Mouse (Mus musculus) CH12.LX (cell line): ENCODE data around the gene Myo5a.

ENCODE experiments used
- CTCF ChIP-seq, 2 experiments: IDR thresholded peaks in 1 of 2; conservative IDR thresholded peaks in 1 of 2; 2 replicates each; pipeline ENCODE4 v1.5.1; 2011 to 2012; ENCODE audit warnings: low read depth in 2 of 2, low read length in 2 of 2, improper control_type of control experiment in 1 of 2, inconsistent platforms in 1 of 2, mild to moderate bottlenecking in 1 of 2, moderate library complexity in 1 of 2
- E2F4 ChIP-seq: IDR thresholded peaks from 2 replicates; pipeline ENCODE4 v1.6.1; 2011; ENCODE audit warnings: low read depth, low read length, improper control_type of control experiment; ENCODE audit not compliant: insufficient replicate concordance
- EP300 ChIP-seq: IDR thresholded peaks from 2 replicates; pipeline ENCODE4 v1.6.1; 2011; ENCODE audit warnings: low read length, improper control_type of control experiment
- MEF2A ChIP-seq: IDR thresholded peaks from 2 replicates; pipeline ENCODE4 v1.6.1; 2014; ENCODE audit warnings: low read depth, mild to moderate bottlenecking, inconsistent platforms, low read length, improper control_type of control experiment, borderline replicate concordance

DNA sequence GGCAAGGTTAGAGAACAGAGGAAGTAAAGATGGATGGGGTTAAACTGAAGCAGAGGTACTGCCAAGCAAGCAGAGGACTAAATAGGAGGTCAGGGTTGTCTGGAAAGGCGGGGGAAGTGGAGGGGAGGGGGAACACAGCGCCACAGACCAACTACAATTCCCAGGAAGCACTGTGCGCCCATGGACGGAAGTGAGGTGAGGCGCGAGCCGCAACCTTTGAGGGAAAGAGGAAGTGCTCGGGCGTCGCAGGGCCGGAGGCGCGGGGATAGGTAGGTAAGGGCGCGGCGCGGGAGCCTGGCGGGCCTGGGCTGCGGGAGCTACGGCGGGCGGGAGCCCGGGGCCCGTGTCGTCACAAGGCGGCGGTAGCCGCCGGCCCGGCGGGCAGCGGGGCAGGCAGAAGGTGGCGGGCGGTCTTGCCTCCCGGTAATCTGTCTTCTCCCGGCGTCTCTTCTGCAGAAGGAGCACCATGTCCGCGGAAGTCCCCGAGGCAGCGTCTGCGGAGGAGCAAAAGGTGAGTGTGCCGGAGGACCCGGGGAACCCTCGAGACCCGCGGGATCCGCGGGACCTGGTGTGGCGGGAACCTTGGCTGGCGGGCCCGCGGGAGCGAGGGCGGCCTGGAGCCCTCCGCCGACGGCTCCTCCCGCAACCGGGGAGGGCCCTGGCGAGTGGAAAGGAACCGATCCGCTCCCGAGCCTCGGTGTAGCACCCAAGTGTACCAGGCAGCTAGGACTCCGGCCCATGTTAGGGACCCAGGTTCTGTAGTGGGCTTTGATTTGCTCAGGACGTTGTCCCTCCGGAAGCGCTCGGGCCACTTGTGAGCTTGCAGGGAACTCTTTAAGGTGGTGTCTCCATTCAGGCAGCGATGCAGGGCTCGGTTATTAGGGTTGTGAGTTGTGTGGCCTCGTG, 33.1 kb upstream of the Myo5a start, which contains the start of gene Arpp19:
- TF ChIP-seq CTCF (conservative IDR thresholded peaks at IDR 0.05 in 1 of 2, IDR thresholded peaks at IDR 0.05 in 1 of 2; ENCODE audit: low read depth in 2 of 2, low read length in 2 of 2) (no peak), E2F4 (peak; percentile 61; the same call in 1 of the 2 replicates), MEF2A (peak; percentile 41; the same call in 1 of the 2 replicates), EP300 (no peak)
